Mouse (Mus musculus): Measurements from ENCODE around the gene Mbd3. TPM values are rescaled to one million over a fixed set of nuclear protein-coding genes. Genes with fewer than 3 reads are reported as not detected.
"Not testable (repeated sequence)": the region's sequence is repeated elsewhere in the genome, so short reads cannot be mapped to it uniquely, and the experiment has no call there.

Gene Mbd3
- total RNA-seq, 2 experiments from 2014 or later: 39.8 to 40.6 TPM

DNA sequence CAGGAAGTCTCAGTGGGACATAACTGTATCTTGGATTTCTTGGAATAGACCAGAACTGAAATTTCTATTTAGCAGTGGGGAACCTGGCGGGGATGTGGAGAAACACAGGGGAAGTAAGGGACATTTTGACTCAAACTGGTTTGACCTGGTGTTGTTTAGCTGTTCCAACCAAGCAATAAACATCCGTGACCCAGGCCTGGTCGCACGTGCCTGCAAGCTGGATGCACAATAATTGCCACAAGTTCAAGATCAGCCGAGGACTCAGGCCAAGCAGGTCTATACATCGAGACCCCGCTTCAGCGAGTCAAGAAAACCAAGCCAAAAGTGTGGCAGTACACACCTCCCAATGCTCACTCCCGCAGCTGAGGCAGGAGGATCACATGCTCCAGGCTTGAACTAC lies 27.4 kb downstream of the Mbd3 start:
- no peak for ATAC-seq (ENCODE audit: poor library complexity, severe bottlenecking)

DNA sequence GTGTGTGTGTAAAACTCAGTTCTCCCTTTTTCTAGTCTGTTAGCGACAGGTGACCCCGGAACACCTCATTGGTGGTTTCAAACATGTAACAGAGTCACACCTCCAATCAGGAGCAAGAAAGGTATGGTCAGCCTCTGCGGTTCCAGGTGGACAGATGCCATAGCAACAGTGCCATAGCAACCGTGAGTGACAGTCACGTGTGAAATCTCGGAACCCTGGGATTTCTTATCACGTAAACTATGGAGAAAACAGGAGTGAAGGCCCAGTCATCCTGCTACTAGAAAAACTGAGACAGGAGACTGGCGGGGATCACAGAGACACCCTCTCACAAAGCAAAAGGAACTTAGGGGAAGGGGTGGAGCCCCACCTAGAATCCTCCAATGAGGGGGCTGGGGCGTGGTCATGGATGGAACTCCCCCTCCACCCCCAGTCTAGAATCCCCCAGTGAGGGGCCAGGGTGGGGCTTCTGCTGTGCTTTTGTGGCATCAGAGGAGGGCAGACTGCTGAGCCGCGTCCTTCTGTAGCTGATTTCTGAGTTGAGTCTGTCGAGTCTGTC lies 27.9 kb downstream of the Mbd3 start:
- ATAC-seq (ENCODE audit: poor library complexity, severe bottlenecking): no peak

DNA sequence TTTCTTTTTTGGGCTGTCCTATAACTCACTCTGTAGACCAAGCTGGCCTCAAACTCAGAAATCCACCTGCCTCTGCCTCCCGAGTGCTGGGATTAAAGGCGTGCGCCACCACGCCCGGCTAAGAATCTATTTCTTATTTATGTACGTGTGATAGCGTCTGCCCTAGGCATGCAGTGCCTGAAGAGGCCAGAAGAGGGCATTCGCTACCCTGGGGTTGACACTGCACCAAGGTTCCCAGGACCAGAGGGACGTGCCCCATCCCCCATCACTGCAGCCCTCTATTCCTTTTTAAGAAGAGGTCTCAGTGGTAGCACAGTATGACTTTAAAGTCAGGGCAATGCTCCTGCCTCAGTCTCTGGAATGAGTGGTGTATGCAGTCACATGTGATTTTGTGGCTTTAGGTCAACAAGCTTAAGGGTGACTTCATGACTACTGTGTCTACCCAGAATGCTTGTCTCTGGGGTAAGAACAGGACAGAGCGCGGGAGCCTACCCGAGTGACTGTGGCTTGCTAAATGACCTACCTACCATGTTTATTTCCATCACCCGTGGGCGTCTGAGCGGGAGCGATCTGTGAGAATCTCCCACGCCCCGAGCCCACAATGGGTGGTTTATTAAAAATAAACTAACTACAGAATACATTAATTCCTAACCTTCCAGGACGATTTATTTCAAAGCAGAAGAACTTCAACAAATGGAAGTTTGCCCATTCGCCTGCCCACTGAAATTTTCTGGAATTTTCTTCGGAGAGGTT lies 29.2 kb downstream of the Mbd3 start:
- ATAC-seq (ENCODE audit: poor library complexity, severe bottlenecking): no peak

DNA sequence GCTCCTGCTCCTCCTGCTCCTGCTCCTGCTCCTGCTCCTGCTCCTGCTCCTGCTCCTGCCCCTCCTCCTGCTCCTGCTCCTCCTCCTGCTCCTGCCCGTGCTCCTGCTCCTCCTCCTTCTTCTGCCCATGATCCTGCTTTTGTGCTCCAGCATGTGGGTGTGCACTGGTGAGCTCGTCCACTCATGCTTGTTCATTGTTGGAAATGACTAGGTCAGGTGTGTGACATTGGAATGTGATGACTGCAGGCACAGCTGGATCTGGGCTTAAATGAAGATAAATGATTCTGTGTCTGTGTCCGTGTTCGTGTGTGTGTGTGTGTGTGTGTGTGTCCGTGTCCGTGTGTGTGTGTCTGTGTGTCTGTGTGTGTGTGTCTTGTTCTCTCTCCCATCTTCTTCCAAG lies 31.0 kb downstream of the Mbd3 start:
- ATAC-seq (ENCODE audit: poor library complexity, severe bottlenecking): no peak

DNA sequence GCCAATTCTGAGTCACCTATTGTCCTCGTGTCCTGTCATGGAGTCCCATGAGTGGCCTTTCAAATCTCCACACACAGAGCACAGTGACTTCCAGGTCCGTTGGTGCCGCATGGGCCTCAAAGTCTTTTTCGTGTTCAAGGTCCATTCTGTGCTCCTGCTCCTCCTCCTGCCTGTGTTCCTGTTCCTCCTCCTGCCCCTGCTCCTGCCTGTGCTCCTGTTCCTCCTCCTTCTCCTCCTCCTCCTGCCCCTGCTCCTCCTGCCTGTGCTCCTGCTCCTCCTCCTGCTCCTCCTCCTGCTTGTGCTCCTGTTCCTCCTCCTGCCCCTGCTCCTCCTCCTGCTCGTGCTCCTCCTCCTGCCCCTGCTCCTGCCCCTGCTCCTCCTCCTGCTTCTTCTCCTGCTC lies 31.4 kb downstream of the Mbd3 start:
- peak; percentile 22; the same call in 1 of the 2 replicates for ATAC-seq (ENCODE audit: poor library complexity, severe bottlenecking)

DNA sequence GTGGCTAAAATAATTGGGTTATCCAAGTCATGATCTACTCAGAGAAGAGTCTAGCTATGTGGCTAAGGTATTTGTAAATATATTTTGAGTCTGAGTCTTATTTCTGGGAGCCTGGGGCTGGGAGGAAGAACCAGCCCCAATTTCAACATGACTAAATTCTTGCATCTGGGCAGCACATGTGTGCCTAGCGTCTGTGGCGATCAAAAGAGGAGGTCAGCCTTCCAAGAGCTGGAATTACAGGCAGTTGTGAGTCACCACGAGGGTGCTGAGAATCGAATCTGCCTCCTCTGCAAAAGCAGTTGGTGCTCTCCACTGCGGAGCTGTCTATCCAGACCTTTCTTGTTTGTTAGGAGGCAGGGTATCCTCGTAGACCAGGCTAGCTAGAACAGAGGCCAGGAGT lies 33.6 kb downstream of the Mbd3 start:
- ATAC-seq (ENCODE audit: poor library complexity, severe bottlenecking): no peak

DNA sequence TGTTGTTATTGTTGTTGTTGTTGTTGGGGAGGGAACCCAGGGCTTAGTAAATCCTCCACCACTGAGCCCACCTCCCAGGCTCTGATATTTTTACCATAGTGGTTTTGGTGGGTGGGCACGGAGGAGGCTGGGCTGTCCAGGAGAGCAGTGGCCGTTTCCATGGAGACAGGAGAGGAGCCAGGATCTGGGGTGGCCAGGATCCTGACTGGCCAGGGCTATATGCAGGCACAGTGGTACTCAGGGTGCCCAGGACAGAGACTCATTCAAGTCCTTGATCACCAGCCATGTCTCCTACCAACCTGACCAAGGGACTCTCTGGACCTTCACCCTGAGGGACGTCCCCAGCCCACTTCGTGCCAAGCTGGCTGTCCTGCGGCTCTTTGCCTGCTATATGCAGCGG lies 35.6 kb downstream of the Mbd3 start:
- no peak for ATAC-seq (ENCODE audit: poor library complexity, severe bottlenecking)

DNA sequence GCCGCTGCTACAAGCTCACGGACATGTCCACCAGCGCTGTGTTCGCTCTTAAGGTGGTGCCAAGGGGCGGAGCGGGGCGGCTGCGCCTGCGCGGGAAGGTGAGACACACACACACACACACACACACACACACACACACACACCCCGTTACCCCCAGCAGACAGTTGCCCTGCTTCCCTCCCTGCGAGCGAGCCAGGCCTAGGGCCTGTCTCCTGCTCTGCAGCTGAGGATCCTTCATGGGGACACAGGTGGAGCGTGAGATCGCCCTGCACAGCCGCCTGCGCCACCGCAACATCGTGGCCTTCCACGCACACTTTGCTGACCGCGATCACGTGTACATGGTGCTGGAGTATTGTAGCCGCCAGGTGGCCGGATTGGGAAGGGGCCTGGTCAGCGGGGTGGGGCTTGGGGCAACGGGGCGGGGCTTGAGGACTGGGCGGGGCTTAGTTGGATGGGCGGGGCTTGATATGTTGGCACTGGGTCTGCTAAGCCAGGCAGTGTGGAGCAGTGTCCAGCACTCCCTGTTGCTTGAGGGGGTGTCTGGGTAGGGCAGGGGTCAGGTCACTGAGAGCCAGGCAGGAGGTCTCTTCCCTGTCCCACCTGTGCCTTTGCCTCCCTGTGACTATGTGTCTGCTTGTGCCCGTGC lies 41.2 kb downstream of the Mbd3 start:
- ATAC-seq (ENCODE audit: poor library complexity, severe bottlenecking): peak; percentile 21; the same call in 1 of the 2 replicates

DNA sequence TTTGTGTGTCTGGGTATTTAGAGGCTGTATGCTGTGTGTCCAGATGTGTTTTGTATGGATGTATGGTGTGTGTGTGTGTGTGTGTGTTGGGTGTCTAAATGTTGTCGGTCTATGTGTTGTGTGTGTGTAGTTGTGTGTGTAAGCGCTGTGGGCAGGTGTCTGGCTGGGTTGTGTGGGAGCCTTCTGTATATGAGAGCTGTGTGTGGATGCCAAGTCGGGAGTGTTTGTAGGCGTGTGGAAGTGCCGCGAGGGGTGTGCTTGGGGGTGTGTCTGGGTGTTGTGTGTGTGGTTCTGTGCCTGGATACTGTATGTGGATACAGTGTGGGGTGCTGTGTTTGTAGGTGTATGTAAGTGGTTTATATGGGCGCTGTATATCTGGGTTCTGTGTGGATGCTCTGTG lies 42.0 kb downstream of the Mbd3 start:
- ATAC-seq (ENCODE audit: poor library complexity, severe bottlenecking): no peak

DNA sequence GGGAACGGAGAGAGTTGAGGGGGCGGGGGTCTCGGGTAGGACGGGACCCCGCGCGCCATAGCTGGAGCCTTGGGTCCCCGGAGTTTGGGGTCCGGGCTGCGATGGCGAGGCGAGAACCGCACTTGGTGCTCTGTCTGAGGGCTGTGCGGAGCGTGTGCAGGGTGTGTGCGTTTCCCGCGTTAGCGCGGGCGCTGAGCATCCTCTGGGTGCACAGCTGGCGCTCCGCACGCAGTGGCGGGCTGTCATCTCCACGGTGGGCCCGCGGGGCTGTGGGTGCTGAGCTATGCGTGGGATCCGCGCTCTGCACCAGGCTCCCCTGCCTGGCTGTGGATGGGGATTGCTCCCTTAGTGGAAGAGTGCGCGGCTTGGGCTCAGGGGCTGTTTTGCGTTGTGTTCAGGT lies 42.6 kb downstream of the Mbd3 start:
- no peak for ATAC-seq (ENCODE audit: poor library complexity, severe bottlenecking)

DNA sequence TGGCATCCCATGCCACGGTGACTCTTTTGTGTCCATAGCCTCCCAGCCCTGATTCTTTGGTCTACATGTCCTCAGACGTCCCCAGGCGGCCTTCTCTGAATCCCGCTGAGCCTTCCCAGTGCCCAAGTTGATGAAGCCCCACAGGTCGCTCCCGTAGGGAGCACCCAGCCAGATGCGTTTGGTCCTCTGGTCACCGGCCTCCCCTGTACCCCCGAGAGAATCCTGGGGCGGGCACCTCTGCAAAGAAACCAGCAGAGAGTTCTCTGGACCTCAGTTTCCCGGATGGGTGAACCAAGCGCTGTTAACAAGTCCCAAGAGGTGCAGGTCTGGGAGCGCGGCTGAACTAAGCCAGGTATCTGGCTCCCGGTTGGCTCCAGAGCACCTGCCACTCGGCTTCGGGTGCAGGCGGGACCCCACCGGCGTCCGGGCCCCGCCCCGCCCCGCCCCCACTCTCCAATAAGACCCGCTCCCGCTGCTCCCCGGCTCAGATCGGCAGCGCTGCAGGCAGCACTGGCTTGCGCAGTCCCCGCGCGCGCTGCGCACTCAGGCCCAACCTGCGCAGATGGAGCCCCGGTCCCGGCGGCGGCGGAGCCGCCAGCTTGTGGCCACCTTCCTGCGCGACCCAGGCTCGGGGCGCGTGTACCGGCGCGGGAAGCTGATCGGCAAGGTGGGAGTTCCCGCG lies 43.2 kb downstream of the Mbd3 start, which contains the start of gene Plk5:
Gene Plk5, plus strand, starts transcription at position 459 of the 682 bp plus-strand sequence.
- no peak for ATAC-seq (ENCODE audit: poor library complexity, severe bottlenecking)

DNA sequence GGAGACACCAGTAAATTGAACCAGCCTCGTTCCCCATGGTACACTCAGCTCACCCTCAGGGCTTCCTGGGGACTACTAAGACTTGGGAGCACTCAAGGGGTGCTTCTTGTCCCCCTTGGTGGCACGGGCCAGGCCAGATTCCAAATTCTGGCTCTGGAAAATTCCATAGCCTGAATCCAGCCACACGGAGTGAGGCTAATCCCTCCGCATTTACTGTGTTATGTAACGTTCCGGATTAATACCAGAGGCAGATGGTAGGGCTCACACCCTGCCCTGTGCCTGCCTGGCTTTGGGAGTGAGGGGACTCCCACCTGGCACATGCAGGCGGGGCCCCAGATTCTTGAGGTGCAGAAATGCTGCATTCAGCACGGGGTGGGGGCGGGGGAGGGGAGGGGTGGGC lies 43.9 kb downstream of the Mbd3 start:
- ATAC-seq (ENCODE audit: poor library complexity, severe bottlenecking): no peak

DNA sequence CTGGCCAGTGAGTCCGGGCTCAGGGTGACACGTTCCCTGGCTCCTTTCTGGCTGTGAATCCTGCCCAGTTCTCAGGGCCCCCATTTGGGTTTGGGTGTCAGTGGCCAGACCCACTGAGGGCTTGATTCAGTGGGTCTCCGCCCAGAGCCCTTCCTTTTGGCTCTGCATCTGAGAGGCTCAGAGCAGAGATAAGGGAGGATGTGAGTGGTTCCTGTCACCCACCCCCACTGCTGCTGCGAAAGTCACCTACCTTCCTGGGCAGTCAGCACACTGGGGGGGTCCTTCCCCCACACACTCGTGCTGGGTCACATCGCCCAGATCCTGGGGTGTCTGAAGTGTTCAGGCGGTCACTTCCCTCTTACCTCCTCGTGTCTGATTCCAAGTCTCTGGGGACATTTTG lies 46.6 kb downstream of the Mbd3 start:
- ATAC-seq (ENCODE audit: poor library complexity, severe bottlenecking): no peak

DNA sequence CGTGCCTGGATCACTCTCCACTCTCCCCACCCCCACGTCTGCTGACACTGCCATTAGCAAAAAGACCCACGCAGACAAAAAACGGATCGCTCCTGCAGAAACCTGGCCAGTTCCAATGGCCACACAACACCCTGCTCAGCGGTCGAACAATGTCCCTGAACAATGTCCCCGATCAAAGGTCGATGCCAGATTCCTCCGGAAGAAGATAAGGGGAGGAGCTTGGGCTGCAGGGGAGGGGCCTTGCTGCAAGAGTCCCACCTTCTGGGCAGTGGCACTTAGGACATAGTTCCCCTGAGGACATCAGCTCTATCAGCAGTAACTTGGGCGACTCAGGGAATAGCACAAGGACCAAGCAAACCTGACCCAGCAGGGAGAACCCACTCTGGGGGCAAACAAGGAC lies 47.5 kb downstream of the Mbd3 start:
- ATAC-seq (ENCODE audit: poor library complexity, severe bottlenecking): no peak

DNA sequence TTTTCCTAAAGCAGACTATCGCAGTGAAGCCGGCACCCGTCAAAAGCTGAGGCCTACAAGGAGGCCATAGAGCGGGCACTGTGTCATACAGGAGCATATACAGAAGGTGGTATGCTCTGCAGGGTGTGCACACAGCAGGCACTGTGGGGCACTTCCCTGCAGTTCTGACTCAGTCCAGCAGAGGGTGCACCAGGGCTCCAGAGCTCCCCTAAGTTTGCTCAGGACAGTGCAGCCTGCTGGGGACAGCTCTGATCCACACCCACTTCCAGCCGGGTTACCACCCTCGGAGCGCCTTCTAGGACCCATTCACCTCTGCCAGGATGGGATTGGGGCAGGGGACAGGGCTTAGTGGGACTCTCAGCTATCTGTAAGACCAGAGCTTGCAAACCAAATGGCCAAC lies 49.1 kb downstream of the Mbd3 start:
- peak; percentile 92 for ATAC-seq (ENCODE audit: poor library complexity, severe bottlenecking)

DNA sequence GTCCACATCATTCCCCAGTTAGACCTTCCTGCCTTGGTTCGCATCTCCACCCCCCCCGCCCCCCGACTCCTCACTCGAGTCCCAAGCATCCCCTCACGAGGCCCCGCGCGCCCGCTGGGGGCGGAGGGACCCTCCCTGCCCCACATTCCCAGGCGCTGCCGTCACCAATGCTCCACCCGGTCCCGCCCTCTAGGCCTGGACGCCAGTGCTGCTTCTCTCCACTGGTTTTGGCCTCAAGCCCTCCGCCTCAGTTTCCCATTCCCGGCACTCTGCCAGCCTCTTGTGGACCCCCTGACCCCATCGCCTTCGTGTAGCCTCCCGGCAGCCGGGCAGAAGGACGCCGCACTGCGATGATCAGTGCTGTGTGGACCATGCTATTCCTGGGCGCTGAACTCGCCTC lies 50.4 kb downstream of the Mbd3 start:
- no peak for ATAC-seq (ENCODE audit: poor library complexity, severe bottlenecking)

DNA sequence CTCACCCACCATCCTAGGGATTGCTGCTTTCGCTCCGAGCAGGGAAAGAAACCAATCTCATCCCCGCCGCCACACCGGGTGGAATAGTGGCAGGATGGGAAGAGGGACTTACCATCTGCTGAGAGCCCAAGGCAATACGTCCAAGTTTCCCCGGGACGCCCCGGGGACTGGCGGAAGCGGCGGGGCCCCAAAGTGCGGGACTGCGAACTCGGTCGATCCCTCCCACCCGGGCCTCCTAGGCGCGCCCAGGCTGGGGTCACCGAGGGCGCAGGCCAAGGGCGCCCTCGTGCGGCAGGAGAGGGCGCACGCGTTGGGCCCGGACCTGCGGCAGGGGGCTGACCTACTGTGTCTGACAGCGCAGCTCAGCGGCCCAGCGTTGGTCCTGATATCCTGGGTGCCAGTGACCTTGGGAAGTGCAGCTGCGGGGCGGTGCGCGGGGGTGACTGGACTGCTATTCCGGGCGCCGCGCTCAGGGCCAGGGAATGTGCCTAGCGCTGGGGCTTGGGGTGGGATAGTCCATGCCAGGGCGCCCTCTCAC lies 51.0 kb downstream of the Mbd3 start, which contains the start of gene Adamtsl5:
Gene Adamtsl5, minus strand, starts transcription at position 169 of the 538 bp plus-strand sequence.
- peak; percentile 70 for ATAC-seq (ENCODE audit: poor library complexity, severe bottlenecking)

DNA sequence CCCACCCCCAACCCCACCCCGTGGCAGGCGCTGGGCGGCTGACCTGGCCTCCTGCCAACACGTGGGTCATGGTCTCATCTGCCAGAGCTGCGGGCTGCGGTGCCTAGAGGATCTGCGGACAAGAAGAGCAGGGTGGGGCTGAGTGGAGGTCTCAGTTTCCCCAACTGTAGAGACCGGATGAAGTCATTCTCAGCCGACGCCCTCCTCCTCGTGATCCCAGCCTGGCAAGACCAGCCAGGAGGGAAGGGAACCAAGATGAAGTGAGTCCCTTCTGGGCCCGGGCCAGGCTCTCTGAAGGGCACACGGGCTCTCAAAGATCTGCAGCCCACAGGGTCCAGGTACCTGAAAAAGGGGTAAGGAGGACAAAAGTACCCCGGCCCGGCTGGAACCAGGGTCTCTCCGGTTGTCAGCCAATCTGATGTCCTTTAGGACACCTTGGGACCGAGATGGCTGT lies 51.8 kb downstream of the Mbd3 start:
- ATAC-seq (ENCODE audit: poor library complexity, severe bottlenecking): no peak

DNA sequence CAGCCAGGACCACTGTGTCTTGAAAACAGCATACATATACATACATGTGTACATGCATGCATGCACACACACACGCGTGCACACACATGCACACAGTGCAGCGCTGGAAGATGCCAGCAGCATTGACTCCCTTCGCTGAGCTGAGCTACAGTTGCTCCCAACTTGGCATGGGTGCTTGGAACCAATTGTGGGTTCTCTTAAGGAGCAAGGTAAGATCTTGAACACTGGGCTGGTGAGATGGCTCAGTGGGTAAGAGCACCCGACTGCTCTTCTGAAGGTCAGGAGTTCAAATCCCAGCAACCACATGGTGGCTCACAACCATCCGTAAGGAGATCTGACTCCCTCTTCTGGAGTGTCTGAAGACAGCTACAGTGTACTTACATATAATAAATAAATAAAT lies 53.4 kb downstream of the Mbd3 start:
- not testable (repeated sequence) for ATAC-seq (ENCODE audit: poor library complexity, severe bottlenecking)

DNA sequence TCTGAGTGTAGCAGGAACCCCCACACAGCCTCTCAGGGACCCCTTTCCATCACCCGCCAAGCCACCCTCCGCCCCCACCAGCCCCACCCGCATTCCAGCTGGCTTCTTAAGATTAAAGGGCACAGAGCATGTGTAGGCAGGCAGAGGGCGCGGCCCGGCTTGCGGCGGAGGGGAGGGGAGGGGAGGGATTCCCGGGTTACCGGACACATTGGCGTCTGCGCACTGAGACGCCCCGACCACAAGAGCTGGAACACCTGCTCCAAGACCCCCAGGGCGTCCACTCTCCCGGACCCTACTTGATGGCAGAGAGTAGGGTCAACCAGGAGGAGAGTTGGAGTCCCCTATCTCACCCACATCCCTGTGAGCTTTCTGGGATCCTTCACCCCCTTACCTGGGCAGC lies 54.2 kb downstream of the Mbd3 start:
- no peak for ATAC-seq (ENCODE audit: poor library complexity, severe bottlenecking)

DNA sequence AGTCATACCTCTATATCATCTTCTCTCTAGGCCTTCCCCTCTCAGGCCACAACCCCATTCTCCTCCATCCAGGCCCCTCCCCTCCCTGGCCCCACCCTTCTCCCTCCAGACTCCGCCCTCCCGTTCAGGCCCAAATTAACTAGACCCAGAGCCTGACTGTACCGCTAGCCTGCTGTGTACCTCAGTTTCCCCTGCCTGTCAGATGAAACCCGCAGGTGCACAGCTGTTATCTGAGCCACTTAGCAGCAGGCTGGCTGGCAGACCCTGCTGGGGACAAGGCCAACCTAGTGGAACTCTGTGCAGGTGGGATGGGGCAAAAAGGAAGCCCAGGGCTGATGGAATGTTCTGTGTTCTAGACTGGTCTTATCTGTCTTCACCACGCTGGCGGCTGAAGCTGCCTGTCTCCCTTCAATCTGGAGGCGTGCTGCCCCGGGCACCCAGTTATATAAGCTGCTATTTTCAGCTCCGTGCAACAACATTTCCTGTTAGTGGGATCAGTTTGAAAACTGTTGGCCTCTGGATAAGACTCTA lies 55.2 kb downstream of the Mbd3 start:
- no peak for ATAC-seq (ENCODE audit: poor library complexity, severe bottlenecking)

Data from megakaryocyte, adult 5-6 weeks (primary cell).